Mouse (Mus musculus) stomach, postnatal 0 days (tissue): ENCODE measurements around the gene Tmem35b.

Experiments
- CTCF ChIP-seq: IDR thresholded peaks from 2 replicates; pipeline ENCODE4 v1.5.1; 2016; ENCODE audit warnings: antibody characterized with exemption, low read depth, mild to moderate bottlenecking, moderate library complexity
- EP300 ChIP-seq: optimal IDR thresholded peaks from 2 replicates; pipeline ENCODE3; 2016; ENCODE audit warnings: antibody characterized with exemption

- no peak for TF ChIP-seq CTCF
- no peak for TF ChIP-seq EP300
Observed at GRCm38 (mm10) chr4:127153345-127153744, 29.9 kb downstream of the Tmem35b start.
